Mouse (Mus musculus): ENCODE results near the gene Unc45a.

Gene Unc45a

GRCm38 (mm10) chr7:80340793-80341192, at the start of gene Unc45a:
TSS of gene Unc45a (minus strand) at chr7:80341005.
- DNase-seq (ENCODE audit: extremely low read depth, low read depth, low spot score) = no peak

GRCm38 (mm10) chr7:80387633-80388543, 47.1 kb upstream of the Unc45a start, which contains the start of gene Fes:
TSS of gene Fes (minus strand) at chr7:80387946.
- DNase-seq (ENCODE audit: extremely low read depth, low read depth, low spot score) = no peak

- DNase-seq (ENCODE audit: extremely low read depth, low read depth, low spot score) = no peak
Measured at GRCm38 (mm10) chr7:80387033-80387632, 46.3 kb upstream of the Unc45a start.

DNA sequence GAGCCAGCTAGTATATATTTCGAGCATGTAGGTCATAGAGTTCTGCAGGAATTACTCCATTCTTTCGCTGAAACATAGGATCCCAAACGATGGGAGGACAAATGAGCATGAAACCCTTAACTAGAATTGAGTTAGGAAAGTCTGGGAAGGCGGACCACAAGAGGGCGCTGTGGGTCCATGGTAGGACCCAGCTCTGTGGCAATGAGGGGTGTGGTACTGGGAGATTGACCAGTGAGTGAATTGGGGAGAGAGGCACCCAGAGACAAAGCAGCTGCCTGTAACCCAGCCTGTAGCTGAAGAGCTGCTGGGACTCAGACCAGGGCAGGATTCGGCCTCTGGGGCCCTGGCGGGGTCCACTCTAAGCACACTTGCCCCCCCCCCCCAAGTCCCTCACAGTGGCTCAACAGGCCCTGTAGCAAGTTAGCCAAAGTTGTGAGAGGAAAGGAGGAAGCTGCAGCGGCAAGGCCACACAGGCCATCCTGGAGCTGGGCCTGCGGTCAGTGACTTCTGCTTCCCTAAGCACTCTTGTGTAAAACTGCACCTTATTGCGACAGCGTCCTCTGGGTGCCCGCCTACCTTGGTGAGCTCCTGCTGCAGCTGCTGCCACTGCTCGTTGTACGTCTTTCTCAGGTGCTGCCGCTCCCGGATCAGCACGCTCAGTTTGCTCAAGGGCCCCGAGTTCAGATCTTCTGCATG, 45.6 kb upstream of the Unc45a start:
- no peak for DNase-seq (ENCODE audit: extremely low read depth, low read depth, low spot score)

GRCm38 (mm10) chr7:80382919-80383318, 42.1 kb upstream of the Unc45a start:
- DNase-seq (ENCODE audit: extremely low read depth, low read depth, low spot score) = no peak

GRCm38 (mm10) chr7:80379531-80379930, 38.7 kb upstream of the Unc45a start:
- no peak for DNase-seq (ENCODE audit: extremely low read depth, low read depth, low spot score)

- DNase-seq (ENCODE audit: extremely low read depth, low read depth, low spot score) = no peak
Measured at GRCm38 (mm10) chr7:80377471-80377870, 36.7 kb upstream of the Unc45a start.

DNA sequence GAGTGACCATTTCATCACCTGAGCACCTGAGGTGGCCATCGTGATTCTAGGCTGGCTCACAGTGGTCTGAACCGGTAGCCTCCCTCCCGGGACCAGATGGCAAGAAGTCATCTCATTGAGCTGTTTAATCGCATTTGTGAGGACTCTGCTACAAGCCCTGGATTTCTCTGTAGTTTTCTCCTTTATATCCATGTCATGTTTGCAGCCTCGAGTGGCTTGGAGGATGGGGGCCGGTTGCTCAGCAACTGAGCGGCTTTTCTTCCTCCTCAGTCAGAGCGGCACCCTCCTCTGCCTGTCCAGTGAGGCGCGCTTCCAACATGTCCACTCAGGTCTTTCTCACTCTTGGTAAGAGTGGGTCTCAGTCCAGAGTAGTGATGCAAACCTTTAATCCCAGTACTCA, 35.4 kb upstream of the Unc45a start:
- DNase-seq (ENCODE audit: extremely low read depth, low read depth, low spot score) = no peak

DNA sequence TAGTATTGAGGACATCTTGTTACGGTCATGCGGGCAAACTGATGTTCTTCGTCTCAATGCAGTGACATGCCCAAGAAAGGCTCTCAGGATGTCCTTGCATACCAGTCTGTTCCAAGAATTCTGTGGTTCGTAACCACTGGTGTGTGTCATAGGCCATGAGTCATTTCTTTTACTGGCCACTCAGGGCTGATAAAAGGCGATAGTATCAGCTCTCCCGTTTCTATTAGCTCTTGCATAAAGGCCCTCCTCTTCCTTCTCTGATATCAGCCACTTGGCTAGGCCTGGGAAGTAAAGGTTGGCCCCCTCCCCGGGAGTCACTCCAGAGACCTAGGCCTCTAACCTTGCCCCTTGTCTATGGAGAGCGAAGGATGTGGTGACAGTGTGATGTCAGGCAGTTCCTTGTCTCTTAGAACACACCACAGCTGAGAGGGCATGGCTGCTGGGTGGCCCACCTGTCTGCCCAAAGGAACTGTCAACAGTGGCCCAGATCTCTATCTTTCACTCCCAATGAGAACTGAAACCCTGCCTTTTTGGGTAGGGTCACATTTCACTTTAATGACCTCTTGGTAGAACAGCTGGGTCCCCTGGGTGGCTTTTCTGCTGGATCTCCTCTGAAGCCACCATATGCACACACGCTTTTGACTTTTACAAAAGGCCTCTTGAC, 34.7 kb upstream of the Unc45a start:
- DNase-seq (ENCODE audit: extremely low read depth, low read depth, low spot score) = no peak

DNA sequence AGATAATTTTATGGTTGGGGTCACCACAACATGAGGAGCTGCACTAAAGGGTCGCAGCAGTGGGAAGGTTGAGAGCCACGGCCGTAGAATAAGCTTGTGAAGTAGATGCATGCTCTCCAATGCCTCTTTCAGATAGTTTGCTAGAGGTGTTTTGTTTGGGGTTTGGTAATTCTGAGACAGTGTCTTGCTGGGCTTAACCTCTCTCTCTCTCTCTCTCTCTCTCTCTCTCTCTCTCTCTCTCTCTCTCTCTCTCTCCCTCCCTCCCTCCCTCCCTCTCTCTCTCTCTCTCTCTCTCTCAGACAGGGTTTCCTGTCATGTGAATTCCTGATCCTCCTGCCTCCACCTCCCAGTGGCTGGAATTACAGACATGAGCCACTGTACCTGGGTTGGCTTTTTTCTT, 33.9 kb upstream of the Unc45a start:
- DNase-seq (ENCODE audit: extremely low read depth, low read depth, low spot score) = no peak

- DNase-seq (ENCODE audit: extremely low read depth, low read depth, low spot score) = no peak
Measured at GRCm38 (mm10) chr7:80374280-80374679, 33.5 kb upstream of the Unc45a start.

DNA sequence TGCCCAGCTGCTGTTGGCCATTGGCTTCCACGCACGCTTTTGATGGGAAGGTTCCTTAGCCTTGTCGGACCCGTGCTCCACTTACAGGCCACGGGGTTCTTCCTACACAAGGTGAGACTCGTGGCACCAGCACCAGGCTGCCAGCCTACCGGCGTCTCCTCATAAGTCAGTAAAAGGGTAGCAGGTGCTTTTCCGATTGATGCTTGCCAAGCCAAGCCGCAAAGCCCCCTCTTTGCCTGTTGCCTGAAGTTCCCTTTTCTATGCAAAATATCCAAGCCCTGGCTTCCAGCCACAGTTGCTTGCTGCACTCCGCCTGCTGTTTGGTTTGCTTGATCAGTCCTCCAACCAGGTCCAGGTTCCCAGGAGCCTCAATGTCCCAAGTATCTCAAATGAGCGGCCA, 33.0 kb upstream of the Unc45a start:
- no peak for DNase-seq (ENCODE audit: extremely low read depth, low read depth, low spot score)

DNA sequence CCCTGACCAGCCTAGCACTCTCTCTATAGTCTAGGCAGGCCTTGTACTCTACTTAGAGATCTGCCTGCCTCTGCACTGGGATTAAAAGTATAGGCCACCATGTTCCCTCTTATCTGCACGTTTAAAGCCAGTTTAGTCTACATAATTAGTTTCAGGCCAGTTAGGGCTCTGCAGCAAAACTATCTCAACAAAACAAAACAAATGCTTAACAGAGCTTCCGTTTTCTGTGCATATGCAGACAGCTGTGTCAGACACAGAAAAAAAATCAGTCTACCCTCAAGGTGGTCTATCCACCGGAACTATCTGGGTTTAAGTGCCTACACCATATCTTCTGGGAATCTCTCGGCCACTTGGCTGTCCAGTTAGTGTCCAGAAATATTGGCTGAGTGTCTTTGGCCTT, 32.5 kb upstream of the Unc45a start:
- DNase-seq (ENCODE audit: extremely low read depth, low read depth, low spot score) = no peak

DNA sequence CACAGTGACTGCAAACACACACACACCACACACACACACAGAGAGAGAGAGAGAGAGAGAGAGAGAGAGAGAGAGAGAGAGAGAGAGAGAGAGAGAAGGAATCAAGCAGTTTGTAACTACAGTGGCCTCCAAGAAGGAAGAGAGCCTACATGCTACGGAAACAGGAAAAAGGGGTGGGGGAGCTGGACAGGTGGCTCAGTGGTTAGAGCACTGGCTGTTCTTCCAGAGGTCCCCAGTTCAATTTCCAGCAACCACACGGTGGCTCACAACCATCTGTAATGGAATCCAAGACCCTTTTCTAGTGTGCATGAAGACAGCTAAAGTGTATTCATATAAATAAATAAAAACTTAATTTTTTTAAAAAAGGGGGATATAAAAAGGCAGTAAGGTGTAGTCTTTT, 31.9 kb upstream of the Unc45a start:
- DNase-seq (ENCODE audit: extremely low read depth, low read depth, low spot score) = no peak

GRCm38 (mm10) chr7:80372166-80372565, 31.4 kb upstream of the Unc45a start:
- no peak for DNase-seq (ENCODE audit: extremely low read depth, low read depth, low spot score)

DNA sequence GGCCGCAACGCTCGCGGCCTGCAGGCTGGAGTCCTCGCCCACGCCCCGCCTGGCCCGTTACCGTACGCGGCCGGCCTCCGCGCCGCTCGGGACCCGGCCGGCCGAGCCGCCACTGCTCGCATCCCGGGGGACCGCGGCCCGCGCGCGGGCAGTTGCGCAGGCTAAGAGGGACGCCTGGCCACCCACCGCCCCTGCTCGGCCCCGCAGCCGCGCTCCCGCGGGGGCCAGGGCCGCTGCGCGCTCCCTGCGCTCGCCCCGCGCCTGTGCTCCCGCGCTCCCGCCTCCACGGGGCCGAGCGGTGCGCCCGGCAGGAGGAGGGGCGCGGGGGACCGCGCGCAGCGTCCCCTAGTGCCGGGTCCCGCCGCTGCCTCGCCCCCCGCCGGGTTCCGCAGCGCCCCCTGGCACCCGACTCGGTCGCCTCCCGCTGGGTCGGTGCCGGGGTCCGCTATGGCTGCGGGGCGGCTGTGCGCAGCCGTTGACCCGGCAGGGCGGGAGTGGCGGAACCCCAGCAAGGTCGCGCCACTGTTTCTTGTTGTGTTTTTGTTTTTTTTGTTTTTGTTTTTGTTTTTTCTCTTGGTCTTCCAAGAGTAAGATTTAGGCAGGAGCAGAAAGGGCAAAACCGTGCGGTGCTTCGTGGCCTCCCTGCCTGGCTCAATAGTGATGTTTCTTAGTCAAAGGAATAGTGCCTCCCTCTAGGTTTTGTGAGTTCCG, 30.4 kb upstream of the Unc45a start, which contains the start of gene Man2a2:
TSS of gene Man2a2 (minus strand) at position 335 of the 711 bp plus-strand sequence.
- DNase-seq (ENCODE audit: extremely low read depth, low read depth, low spot score) = no peak

DNA sequence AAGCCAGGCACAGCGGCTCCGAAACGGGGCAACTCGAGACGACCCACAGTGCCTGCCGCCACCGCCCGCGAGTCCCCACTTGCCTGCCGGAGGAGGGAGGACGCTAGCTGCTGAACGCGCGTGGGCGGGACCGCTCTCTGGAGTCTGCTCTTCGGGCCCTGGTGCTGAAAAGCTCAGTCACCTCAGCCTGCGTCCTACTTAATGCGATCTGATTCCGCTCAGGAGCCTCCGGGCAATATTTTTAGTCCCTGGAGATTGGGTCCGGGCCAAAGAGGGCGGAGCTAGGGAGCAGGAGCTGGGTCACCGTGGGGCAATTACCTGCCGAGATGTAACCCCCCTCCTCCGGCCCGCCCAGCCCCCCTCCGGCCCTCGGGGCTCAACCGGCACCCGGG, 29.8 kb upstream of the Unc45a start:
- DNase-seq (ENCODE audit: extremely low read depth, low read depth, low spot score) = no peak

GRCm38 (mm10) chr7:80369967-80370431, 29.2 kb upstream of the Unc45a start:
- DNase-seq (ENCODE audit: extremely low read depth, low read depth, low spot score) = no peak

GRCm38 (mm10) chr7:80369461-80369860, 28.7 kb upstream of the Unc45a start:
- no peak for DNase-seq (ENCODE audit: extremely low read depth, low read depth, low spot score)

GRCm38 (mm10) chr7:80368635-80369421, 28.0 kb upstream of the Unc45a start:
- DNase-seq (ENCODE audit: extremely low read depth, low read depth, low spot score) = no peak

All from fat pad, adult 2 months (tissue).